Mouse (Mus musculus) liver, embryonic 13.5 days (tissue): ENCODE measurements around the gene Frmd4b. TPM values are rescaled to one million over a fixed set of nuclear protein-coding genes. Genes with fewer than 3 reads are reported as not detected.

Experiments
- ATAC-seq: fragments of 200-750 bp; cut with Nextera tagmentation; 2 replicates; pipeline ENCODE4 v1.8.0; 2017; ENCODE audit warnings: low read depth, mild to moderate bottlenecking, moderate number of reproducible peaks, moderate library complexity
- DNase-seq: peaks from one replicate; pipeline ENCODE4 v3.0.0; 2022
- H3K27ac ChIP-seq: fragments of 300-500 bp; sonication (generic); 2 replicates; pipeline ENCODE4 v1.5.1; 2015; ENCODE audit warnings: moderate library complexity, mild to moderate bottlenecking, inconsistent platforms
- H3K27me3 ChIP-seq: fragments of 300-500 bp; sonication (generic); 2 replicates; pipeline ENCODE4 v1.6.1; 2015; ENCODE audit warnings: mild to moderate bottlenecking, inconsistent platforms
- H3K36me3 ChIP-seq: fragments of 300-500 bp; sonication (generic); 2 replicates; pipeline ENCODE4 v1.6.1; 2015; ENCODE audit warnings: mild to moderate bottlenecking, inconsistent platforms
- H3K4me1 ChIP-seq: fragments of 300-500 bp; sonication (generic); replicated peaks from 2 replicates; pipeline ENCODE4 v1.6.1; 2015; ENCODE audit warnings: inconsistent platforms
- H3K4me2 ChIP-seq: fragments of 300-500 bp; sonication (generic); 2 replicates; pipeline ENCODE4 v1.6.1; 2015; ENCODE audit warnings: inconsistent platforms, mild to moderate bottlenecking, moderate library complexity
- H3K4me3 ChIP-seq: fragments of 300-500 bp; sonication (generic); replicated peaks from 2 replicates; pipeline ENCODE4 v1.5.1; 2015; ENCODE audit warnings: mild to moderate bottlenecking, inconsistent platforms
- H3K9ac ChIP-seq: fragments of 300-500 bp; sonication (generic); 2 replicates; pipeline ENCODE4 v1.6.1; 2015; ENCODE audit warnings: mild to moderate bottlenecking, inconsistent platforms
- H3K9me3 ChIP-seq: fragments of 300-500 bp; sonication (generic); replicated peaks from 2 replicates; pipeline ENCODE4 v1.6.1; 2016; ENCODE audit warnings: inconsistent platforms
- WGBS: fragments of 180-500 bp; shearing (Covaris S2); methylation state at CpG from one replicate; pipeline ENCODE4 v1.1.7; 2015; ENCODE audit not compliant: insufficient replicate concordance; 5-methylcytosine and 5-hydroxymethylcytosine counted together
- polyA plus RNA-seq: library from polyadenylated mRNA; unstranded; fragments of >200 nt; fragmentation: Nextera tagmentation; extraction: Ambion mirVana; gene quantifications from 2 replicates; pipeline ENCODE4 v1.2.1, GENCODE M21; 2015

The Frmd4b gene
- polyA plus RNA-seq, 1 experiment from 2014 or later = 3.8 TPM

- H3K4me2 ChIP-seq = no peak overlapping the region
- ATAC-seq (no peak), DNase-seq (no peak)
- H3K9ac ChIP-seq = no peak overlapping the region
- peaks cover 61% of the 10 kb centered on the region for H3K4me1 ChIP-seq
- H3K27ac ChIP-seq = no peak overlapping the region
- no peak overlapping the region for H3K4me3 ChIP-seq
- no peaks in the 10 kb centered on the region for H3K36me3 ChIP-seq
- 27% methylated on average over 5 of the region's 5 CpGs for WGBS
- H3K27me3 ChIP-seq = no peaks in the 10 kb centered on the region
- no peaks in the 10 kb centered on the region for H3K9me3 ChIP-seq
Measured at GRCm38 (mm10) chr6:97409467-97410239, 207.7 kb downstream of the Frmd4b start.

- 74% methylated on average over 3 of the region's 3 CpGs for WGBS
- Histone ChIP-seq H3K36me3 (no peaks in the 10 kb centered on the region), H3K4me3 (no peak overlapping the region), H3K27ac (no peak overlapping the region), H3K4me2 (no peak overlapping the region), H3K9me3 (no peaks in the 10 kb centered on the region), H3K9ac (no peak overlapping the region), H3K27me3 (no peaks in the 10 kb centered on the region), H3K4me1 (peaks cover 75% of the 10 kb centered on the region)
- ATAC-seq (no peak), DNase-seq (no peak)
Measured at GRCm38 (mm10) chr6:97407914-97408313, 209.4 kb downstream of the Frmd4b start.

GRCm38 (mm10) chr6:97407425-97407824 lies 209.9 kb downstream of the Frmd4b start:
- ATAC-seq (peak; percentile 66), DNase-seq (peak; percentile 23)
- H3K4me1 ChIP-seq = peaks cover 80% of the 10 kb centered on the region
- H3K36me3 ChIP-seq = no peaks in the 10 kb centered on the region
- 24% methylated on average over 5 of the region's 5 CpGs for WGBS
- no peak overlapping the region for H3K9ac ChIP-seq
- peak overlapping the region; percentile 29 for H3K4me3 ChIP-seq
- H3K4me2 ChIP-seq = peak overlapping the region; percentile 45
- H3K9me3 ChIP-seq = no peaks in the 10 kb centered on the region
- H3K27me3 ChIP-seq = no peaks in the 10 kb centered on the region
- no peak overlapping the region for H3K27ac ChIP-seq

GRCm38 (mm10) chr6:97405311-97405710 lies 212.0 kb downstream of the Frmd4b start:
- Histone ChIP-seq H3K4me2 (peak overlapping the region; percentile 33), H3K4me1 (peaks cover 77% of the 10 kb centered on the region), H3K36me3 (no peaks in the 10 kb centered on the region), H3K4me3 (no peak overlapping the region), H3K27me3 (no peaks in the 10 kb centered on the region), H3K9ac (no peak overlapping the region), H3K9me3 (no peaks in the 10 kb centered on the region), H3K27ac (peak overlapping the region; percentile 6; the same call in 1 of the 2 replicates)
- peak; percentile 29 for DNase-seq
- ATAC-seq = peak; percentile 89
- WGBS = 15% methylated on average over 7 of the region's 7 CpGs

- no peak overlapping the region for H3K4me3 ChIP-seq
- H3K9ac ChIP-seq = no peak overlapping the region
- peaks cover 54% of the 10 kb centered on the region for H3K4me1 ChIP-seq
- no peaks in the 10 kb centered on the region for H3K9me3 ChIP-seq
- H3K27ac ChIP-seq = no peak overlapping the region
- no peaks in the 10 kb centered on the region for H3K27me3 ChIP-seq
- no peaks in the 10 kb centered on the region for H3K36me3 ChIP-seq
- 63% methylated on average over 9 of the region's 10 CpGs for WGBS
- no peak for DNase-seq
- no peak overlapping the region for H3K4me2 ChIP-seq
- no peak for ATAC-seq
Measured at GRCm38 (mm10) chr6:97402822-97403472, 214.4 kb downstream of the Frmd4b start.

- DNase-seq (no peak), ATAC-seq (no peak)
- H3K4me1 ChIP-seq = peaks cover 29% of the 10 kb centered on the region
- no peak overlapping the region for H3K4me2 ChIP-seq
- H3K27ac ChIP-seq = no peak overlapping the region
- H3K27me3 ChIP-seq = no peaks in the 10 kb centered on the region
- WGBS = 72% methylated on average over 6 of the region's 6 CpGs
- H3K9ac ChIP-seq = no peak overlapping the region
- no peaks in the 10 kb centered on the region for H3K9me3 ChIP-seq
- no peak overlapping the region for H3K4me3 ChIP-seq
- H3K36me3 ChIP-seq = no peaks in the 10 kb centered on the region
Measured at GRCm38 (mm10) chr6:97400446-97400845, 216.9 kb downstream of the Frmd4b start.

GRCm38 (mm10) chr6:97397935-97398334 lies 219.4 kb downstream of the Frmd4b start:
- Histone ChIP-seq H3K4me1 (peaks cover 7% of the 10 kb centered on the region), H3K9ac (no peak overlapping the region), H3K36me3 (no peaks in the 10 kb centered on the region), H3K27me3 (no peaks in the 10 kb centered on the region), H3K27ac (no peak overlapping the region), H3K9me3 (no peaks in the 10 kb centered on the region), H3K4me3 (no peak overlapping the region), H3K4me2 (no peak overlapping the region)
- WGBS = 79% methylated on average over 4 of the region's 4 CpGs
- DNase-seq (no peak), ATAC-seq (no peak)

GRCm38 (mm10) chr6:97396957-97397354 lies 220.4 kb downstream of the Frmd4b start:
- 56% methylated on average over 3 of the region's 3 CpGs for WGBS
- ATAC-seq (no peak), DNase-seq (no peak)
- H3K4me2 ChIP-seq = no peak overlapping the region
- H3K36me3 ChIP-seq = no peaks in the 10 kb centered on the region
- no peak overlapping the region for H3K4me3 ChIP-seq
- H3K9me3 ChIP-seq = no peaks in the 10 kb centered on the region
- no peaks in the 10 kb centered on the region for H3K4me1 ChIP-seq
- H3K9ac ChIP-seq = no peak overlapping the region
- no peak overlapping the region for H3K27ac ChIP-seq
- no peaks in the 10 kb centered on the region for H3K27me3 ChIP-seq

GRCm38 (mm10) chr6:97396351-97396956 lies 220.9 kb downstream of the Frmd4b start:
- Histone ChIP-seq H3K9ac (no peak overlapping the region), H3K27me3 (no peaks in the 10 kb centered on the region), H3K4me2 (no peak overlapping the region), H3K27ac (no peak overlapping the region), H3K4me1 (no peaks in the 10 kb centered on the region), H3K4me3 (no peak overlapping the region), H3K9me3 (no peaks in the 10 kb centered on the region), H3K36me3 (no peaks in the 10 kb centered on the region)
- no peak for DNase-seq
- ATAC-seq = no peak
- 64% methylated on average over 9 of the region's 9 CpGs for WGBS

GRCm38 (mm10) chr6:97395477-97396350 lies 221.6 kb downstream of the Frmd4b start:
- no peak overlapping the region for H3K4me3 ChIP-seq
- WGBS = 47% methylated on average over 17 of the region's 17 CpGs
- no peak overlapping the region for H3K27ac ChIP-seq
- ATAC-seq (no peak), DNase-seq (no peak)
- H3K9ac ChIP-seq = no peak overlapping the region
- H3K27me3 ChIP-seq = no peaks in the 10 kb centered on the region
- H3K4me1 ChIP-seq = no peaks in the 10 kb centered on the region
- H3K9me3 ChIP-seq = no peaks in the 10 kb centered on the region
- no peaks in the 10 kb centered on the region for H3K36me3 ChIP-seq
- H3K4me2 ChIP-seq = no peak overlapping the region
